Mouse (Mus musculus) ES-Bruce4 (cell line): ENCODE measurements around the gene Dab1.

Experiments
- CTCF ChIP-seq: IDR thresholded peaks from one replicate; pipeline ENCODE4 v1.8.1; 2011; ENCODE audit warnings: low read depth, low read length
- POLR2A ChIP-seq: IDR thresholded peaks from one replicate; pipeline ENCODE4 v1.8.1; 2011; ENCODE audit warnings: low read length; ENCODE audit not compliant: insufficient read depth

GRCm38 (mm10) chr4:104570523-104570922 lies 951.4 kb downstream of the Dab1 start:
- TF ChIP-seq CTCF (peak; percentile 5), POLR2A (no peak)
